Mouse (Mus musculus) urinary bladder, postnatal 25 days (tissue): ENCODE data around the gene Hic1.

ENCODE experiments used
- DNase-seq: peaks from one replicate; pipeline ENCODE4 v3.0.0; 2022; ENCODE audit warnings: low spot score

Gene Hic1

GRCm38 (mm10) chr11:75169405-75170080 is at the start of gene Hic1:
Hic1 (minus strand) TSS chr11:75169519.
- no peak for DNase-seq

- DNase-seq, result no peak
Measured at GRCm38 (mm10) chr11:75214081-75214950, 45.0 kb upstream of the Hic1 start.

- DNase-seq, result peak; percentile 62
Measured at GRCm38 (mm10) chr11:75213372-75214080, 44.2 kb upstream of the Hic1 start.

- no peak for DNase-seq
Measured at GRCm38 (mm10) chr11:75212876-75213275, 43.6 kb upstream of the Hic1 start.

- DNase-seq, result no peak
Measured at GRCm38 (mm10) chr11:75212031-75212667, 42.8 kb upstream of the Hic1 start.

- DNase-seq, result no peak
Measured at GRCm38 (mm10) chr11:75210755-75211154, 41.4 kb upstream of the Hic1 start.

- no peak for DNase-seq
Measured at GRCm38 (mm10) chr11:75210093-75210492, 40.8 kb upstream of the Hic1 start.

DNA sequence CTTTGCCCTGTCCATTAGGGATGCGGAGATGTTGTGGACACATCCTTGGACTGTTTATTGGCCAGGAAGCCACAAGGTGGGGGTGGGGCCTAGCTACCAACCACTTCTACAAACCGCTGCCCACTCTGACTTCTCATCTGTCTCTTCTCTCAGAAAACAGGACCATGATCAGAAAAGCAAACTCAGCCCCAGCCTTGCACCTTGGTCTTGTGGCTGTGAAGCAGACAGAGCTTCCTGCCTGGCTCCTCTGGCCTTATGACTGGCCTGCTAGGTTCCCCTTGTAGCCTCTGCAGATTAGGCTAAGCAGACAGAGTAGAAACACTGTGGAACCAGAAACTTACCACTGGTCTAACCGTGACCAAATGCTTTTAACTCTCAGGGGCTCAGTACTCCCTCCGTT is 40.0 kb upstream of the Hic1 start:
- DNase-seq, result no peak

DNA sequence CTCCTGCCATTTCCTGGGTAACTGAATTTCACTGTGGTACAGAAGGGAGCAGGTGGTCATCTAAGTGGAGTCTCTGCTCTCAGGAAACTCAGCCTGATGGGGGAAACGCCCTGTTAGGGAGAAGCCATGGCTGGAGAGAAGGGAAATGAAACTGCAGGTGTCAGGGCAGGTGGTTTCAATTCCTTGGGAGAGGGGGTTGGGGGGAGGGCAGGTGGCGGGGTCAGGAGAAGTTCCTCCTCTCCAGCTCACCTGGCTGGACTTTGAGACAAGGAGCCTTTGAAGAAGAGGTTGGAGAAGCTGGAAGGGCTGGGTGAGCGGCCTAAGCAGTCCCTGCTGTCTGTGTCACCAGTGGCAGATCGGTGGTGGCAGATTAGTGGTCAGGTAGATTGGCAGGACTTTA is 37.0 kb upstream of the Hic1 start:
- DNase-seq, result no peak

DNA sequence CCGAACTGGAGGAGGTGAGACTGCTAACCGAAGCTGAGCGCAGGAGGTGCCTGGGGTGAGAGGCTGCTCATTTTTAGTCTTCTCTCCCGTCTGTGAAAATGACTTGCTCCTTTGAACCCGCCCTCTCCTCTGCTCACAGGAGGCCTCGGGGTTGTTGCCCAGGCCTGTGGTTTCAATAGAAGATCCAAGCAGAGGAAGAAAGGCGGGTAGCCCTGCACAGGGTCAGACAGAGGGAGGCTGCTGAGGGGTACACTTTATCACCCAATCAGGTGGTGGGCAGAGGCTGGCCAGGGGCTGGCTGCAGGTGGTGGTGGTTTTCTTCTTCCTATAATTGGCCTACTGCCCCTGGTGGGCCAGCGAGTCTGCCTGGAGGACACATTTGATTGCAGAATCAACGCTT is 35.2 kb upstream of the Hic1 start:
- no peak for DNase-seq

DNA sequence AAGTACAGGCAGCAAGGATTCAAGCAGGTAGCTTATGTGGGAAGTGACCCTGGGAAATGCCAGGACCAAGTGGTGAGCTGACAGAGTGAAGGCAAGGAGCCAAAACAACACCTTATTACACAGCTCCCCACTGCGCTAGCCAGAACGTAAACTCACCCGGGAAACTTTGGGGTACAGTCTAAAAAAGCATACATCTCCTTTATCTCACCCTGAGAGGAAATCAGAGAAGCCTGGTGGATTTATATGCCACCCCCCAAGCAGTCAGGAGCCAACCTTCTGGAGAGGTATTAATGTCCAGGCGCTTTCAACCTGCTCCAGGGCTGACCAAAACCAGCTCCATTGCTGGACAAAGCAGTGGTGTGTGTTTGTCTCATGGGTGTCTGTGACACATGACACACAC is 34.6 kb upstream of the Hic1 start:
- DNase-seq, result no peak

GRCm38 (mm10) chr11:75201721-75202120 is 32.4 kb upstream of the Hic1 start:
- no peak for DNase-seq

DNA sequence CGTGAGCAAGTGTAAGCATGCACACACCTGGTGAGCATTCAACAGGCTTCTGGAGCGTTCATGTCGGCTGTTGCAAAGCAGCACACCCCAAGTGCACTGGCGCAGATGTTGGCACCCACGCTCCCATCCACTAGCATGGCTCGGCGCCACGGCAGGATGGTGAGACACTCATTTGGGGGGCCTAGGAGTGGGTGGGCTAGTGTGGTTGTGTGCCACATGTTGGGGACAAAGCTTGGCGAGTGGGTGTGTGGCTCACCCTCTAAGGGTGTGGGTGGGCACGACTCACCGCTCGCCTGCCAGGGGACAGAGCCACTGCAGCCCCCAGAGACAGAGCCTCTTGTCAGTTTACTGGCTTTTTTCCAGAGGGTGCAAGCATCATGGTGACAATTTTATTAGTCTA is 31.6 kb upstream of the Hic1 start:
- no peak for DNase-seq

DNA sequence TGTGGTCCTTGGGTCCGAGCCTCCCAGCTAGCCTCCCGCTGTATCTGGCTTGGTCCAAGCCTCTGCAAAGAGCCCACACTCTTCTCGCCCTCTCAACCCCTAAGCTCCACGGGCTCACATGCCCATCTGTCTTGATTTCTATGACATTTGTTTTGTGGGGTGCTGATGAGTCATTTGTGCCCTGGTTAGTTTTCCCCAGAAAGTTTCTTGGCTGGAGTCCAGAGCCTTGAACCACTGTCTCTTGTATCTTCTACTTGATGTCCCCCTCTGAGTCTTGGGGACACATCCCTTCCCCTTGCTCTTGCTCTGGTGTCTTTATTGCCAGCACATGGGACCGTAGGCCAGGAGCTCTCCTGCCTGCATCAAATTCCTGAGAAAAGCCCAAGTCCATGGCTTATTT is 30.6 kb upstream of the Hic1 start:
- no peak for DNase-seq

GRCm38 (mm10) chr11:75198792-75199191 is 29.5 kb upstream of the Hic1 start:
- DNase-seq, result no peak

DNA sequence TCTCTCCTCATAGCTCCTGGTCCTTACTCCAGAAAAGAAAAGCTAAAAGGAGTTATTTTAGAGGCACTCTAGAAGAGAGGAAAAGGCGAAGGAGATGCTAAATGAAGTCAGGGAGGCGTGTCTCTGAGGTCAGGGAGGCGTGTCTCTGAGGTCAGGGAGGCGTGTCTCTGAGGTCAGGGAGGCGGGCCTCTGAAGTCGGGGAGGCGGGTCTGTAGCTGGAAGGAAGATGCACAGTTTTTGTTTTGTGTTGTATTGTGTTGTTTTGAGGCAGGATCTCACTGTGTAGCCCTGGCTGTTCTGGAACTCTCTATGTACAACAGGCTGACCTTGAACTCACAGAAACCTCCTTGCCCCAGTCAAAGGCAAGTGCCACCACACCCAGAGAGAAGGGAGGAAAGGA is 28.6 kb upstream of the Hic1 start:
- no peak for DNase-seq

- no peak for DNase-seq
Measured at GRCm38 (mm10) chr11:75196131-75196530, 26.8 kb upstream of the Hic1 start.

- peak; percentile 42 for DNase-seq
Measured at GRCm38 (mm10) chr11:75194850-75195461, 25.6 kb upstream of the Hic1 start.

DNA sequence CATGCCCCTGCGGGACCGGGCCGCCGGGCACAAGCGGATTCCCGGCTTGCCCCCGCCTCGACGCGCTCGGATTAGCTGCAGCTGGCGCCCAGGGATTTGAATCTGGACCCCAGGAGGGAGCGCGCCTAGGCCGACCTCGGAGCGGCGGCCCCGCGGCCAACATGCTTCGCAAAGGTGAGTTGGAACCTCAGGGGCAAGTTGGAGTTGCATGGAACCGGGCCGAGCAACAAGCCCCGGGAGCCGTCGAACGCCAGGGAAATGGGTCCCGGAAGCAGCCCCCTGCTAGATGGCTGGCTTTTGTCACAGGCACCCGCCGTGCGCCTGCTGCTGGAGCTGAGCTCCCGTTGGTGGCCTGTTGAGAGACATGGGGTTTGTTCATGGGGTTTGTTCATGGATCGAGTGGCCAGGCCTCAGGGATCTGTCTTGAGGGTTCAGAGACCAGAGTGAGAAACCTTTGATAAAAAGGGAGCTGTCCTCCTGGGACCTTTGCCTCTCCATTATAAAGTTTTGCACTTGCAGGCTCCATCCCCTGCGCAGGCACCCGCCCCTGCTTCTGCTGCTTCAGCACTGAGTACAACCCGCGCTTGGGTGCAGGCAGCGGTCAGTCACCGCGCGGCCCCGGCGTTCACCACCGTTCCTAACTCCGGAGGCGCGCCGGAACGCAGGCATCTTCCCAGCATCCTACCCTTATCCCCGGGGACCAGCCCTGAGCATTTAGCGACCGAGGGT is 25.0 kb upstream of the Hic1 start:
- no peak for DNase-seq

DNA sequence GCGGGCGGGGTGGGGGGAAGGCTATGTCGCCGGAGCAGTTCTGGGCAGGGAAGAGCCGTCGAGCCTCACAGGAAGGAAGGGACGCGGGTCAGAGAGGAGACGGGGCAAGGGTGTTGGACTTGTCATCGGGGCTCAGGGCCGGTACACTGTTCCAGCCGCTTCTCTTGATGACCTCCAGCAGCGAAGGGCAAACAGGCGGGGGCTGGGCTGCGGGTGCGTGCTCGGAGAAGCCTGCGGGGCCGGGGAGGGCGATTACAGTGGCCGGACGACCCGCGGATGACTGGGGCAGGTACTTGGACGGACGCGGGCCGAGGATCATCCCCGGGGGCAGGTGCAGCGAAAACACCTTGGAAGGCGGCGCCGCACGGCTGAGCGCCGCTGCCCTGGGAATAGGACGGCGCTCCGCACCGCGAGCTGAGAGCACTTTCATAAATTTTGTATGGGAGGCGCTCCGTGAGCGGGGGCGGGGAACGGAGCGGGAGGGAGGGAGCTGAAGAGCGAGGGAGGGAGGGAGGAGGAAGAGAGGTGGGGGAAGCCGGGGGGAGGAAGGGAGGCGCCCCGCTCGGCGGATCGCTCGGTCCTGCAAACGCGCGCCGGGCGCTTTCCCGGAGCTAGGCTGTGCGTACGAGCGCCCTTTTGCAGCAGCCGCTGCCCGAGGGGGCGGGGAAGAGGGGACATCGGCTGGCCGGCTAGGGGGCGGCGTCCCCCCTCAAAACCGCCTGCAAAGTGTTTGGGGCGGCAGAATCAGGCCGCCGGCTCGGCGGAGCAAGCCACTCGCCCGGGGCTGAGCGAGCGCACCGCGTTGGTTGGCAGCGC is 24.1 kb upstream of the Hic1 start, which contains the start of gene Rtn4rl1:
Gene Rtn4rl1 (plus strand): TSS at position 528 of the 816 bp plus-strand sequence.
- peak; percentile 67 for DNase-seq
